Mouse (Mus musculus) heart, postnatal 0 days (tissue): Measurements from ENCODE around the gene Xrra1.

Source experiments
- CTCF ChIP-seq: IDR thresholded peaks from 2 replicates; pipeline ENCODE4 v1.5.1; 2016; ENCODE audit warnings: antibody characterized with exemption, control low read depth, low read depth
- EP300 ChIP-seq: IDR thresholded peaks from 2 replicates; pipeline ENCODE4 v1.6.1; 2016; ENCODE audit warnings: antibody characterized with exemption, low read depth

DNA sequence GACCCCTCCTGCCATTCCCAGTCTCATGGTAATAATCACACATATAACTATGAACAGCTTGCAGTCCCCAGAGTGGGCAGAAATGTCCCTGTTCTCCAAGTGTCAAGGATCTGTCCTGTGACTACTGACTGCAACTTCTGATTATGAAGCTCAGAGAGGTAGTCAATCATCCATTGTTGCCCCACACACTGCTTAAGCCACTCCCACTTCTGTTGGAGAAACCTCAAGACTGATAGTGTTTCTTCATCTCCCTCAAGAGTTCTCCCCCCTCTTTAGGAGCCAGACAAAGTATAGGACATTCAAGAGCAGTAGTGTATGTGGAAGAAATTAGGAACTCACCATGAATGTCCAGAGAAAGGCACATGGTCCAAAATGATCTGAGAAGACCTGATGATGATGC is 28.8 kb downstream of the Xrra1 start:
- TF ChIP-seq CTCF (no peak), EP300 (no peak)
